Mouse (Mus musculus) frontal cortex, postnatal 10 days (tissue): ENCODE measurements around the gene Ascl3.
A peak's percentile ranks its signal among the peaks of the same experiment; 100 is the strongest.

Source experiments
- DNase-seq, 2 experiments: peaks; one replicate each; pipeline ENCODE4 v3.0.0; 2022; ENCODE audit warnings: low spot score in 2 of 2, mixed read lengths in 1 of 2

Gene Ascl3

DNA sequence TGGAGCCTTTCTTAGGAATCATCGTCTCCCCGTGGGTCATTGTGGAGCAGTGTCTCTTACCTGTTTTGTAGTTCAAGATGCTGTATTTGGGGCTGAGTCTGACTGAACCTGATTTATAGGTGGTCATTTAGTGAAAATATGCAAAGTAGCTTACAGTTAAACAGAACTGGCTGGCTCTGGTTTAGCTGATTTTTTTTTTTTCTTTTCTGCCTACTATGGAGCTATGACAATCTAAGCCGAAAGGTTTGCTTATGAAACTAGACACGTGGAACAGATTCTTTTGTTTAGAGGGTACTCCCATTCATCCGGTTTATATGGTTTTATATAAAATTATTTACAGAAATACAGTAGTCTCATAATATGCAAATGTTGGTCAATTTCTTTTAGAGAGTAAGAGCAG is at the start of gene Ascl3:
Gene Ascl3 (minus strand): TSS at position 101 of the 400 bp plus-strand sequence.
- DNase-seq: no peak

DNA sequence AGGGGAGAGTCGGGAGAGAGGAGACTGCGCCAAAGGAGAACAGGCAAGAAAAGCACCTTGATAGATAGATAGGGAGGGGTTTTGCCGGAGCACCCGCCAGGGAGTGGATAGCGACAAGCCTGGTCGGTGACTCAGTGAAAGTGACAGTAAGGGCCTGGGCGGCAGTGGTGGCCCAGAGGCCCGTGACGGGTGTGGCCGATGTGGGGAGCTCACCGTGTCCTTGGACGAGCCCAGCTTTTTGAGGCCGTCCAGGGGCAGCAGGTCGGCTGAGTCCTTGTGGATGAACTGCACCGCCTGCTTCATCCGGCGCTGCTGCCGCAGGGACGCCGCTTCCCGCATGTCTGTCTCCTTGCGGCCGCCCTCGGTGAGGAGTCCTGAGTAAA is 49.6 kb upstream of the Ascl3 start:
- DNase-seq: peak in 1 of 2 experiments; percentile 19

DNA sequence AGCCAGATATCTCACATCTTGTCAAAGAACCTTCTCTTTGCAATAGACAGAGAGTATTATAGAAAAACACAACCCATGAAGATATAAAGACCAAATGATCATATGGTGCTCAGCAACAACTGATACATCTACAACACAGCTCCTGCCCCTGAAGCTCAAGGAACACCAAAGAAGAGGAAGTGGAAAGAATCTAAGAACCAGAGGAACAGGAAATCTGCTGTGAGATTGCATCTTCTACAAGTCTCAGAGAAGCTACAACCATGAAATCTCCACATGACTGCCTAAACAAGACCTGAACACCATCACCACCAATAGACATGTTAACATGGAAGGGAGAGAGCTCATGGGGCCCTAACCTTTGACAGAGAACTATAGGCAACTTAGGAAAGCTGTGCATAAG is 40.7 kb upstream of the Ascl3 start:
- DNase-seq: no peak

DNA sequence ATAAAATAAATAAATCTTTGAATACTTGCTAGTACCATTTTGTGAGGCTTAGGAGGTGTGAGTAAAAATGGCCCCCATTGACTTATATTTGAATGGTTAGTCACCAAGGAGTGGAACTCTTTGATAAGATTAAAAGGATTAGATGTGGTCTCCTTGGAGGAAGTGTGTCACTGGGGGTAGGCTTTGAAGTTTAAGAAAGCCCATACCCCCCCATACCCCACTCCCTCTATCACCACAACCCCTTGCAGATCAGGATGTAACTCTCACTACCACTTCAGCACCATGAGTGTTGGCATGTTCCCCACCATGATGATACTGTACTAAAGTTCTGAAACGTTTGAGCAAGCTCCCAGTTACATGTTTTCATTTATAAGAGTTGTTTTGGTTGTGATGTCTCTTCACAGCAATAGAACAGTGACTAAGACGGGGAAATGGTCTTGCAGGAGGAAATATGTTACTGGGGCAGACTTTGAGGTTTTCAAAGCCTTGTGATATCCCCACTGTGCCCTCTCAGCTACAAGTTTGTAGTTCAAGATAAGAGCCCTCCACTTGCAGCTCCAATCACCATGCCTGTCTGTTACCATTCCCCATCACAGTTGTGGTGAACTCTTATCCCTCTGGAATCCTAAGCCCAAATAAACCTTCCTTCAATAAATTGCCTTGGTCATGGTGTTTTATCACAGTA is 37.3 kb upstream of the Ascl3 start:
- DNase-seq: no peak

DNA sequence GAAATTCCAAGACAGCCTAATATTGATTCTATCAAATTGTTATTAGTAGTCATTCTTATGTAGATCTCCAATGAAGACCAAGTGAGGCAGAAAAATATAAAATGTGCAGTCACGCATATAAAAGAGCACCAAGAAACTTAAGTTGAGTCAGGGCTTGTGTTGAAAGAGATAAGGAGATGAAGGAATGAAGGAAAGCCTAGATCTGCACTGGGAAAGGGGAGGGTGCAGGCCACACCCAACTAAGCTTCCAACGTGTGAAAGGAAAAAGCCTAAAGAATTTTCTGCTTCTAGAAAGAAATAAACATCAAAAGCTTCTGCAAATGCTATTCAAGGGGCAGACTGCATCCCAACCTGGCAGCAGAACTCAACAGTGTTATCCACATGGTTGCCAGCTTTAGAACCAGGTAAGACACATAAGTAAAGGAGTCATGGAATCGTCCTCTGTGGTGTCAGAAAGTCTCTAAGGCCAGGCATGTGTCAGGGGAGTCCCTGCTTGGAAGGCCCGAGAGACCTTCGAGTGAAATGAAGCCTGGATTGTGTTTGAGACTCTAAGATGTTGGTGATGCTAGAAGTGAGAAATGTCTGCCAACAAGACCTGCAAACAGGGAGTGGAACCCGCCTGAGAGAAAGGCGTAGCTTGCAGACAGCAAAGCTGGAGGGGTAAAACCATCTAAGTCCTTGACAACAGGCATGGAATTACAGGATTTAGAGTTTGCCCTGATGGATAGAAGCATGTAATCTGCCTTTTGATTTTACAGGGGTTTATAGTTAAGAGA is 36.2 kb upstream of the Ascl3 start:
- DNase-seq: no peak

DNA sequence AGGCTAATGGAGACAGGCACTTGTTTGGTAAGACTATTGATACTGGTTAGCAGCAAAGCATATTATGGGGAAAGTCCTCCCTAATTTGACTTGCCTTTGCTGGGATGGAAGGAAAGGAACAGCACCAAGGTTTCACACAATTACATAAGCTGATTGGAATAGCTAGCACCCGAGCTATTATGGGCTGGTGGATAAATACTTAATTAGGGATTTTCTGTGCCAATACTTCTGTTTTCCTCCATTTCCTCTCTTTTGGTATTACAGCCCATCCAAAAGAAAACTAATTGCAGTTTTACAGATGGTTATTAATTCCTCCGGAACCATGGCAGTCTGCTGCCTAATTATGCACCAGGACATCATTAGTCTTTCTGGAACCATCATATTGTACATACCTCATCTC is 32.5 kb upstream of the Ascl3 start:
- DNase-seq: no peak

DNA sequence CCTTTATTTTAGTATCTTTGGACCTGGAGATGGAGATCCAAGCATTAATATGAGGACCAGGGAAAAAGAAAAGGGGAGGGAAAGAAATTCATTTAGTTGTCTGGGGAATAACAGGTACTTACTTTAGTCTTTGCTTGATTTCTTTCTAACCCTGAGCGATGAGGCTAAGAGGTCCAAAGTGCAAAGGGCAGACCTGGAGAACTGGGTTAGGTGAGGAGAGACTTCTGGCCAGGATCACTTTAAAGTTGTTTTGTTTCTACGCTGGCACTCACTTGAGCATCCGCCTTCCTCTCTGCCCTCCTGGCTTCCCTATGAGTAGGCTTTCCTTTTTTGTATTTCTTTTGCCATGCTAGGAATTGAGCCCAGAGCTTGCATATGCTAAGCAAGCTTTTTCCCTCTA is 24.8 kb upstream of the Ascl3 start:
- no peak for DNase-seq

DNA sequence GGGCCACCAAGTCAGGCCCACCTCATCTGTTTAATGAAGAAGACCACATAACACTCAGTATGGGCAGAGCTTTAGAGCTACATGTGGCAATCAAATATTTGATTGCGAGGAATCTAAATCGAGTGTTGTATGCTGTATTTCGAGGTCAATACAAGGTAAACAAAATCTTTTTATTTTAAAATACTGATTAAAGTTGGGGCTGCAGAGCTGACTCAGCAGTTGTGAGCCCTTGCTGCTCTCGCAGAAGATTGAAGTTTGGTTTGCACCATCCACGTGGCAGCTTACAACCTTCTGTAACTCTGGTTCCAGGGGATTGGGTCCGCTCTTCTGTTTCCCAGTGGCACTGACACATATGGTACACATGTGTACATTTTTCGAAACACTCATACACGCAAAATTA is 22.5 kb upstream of the Ascl3 start:
- no peak for DNase-seq

DNA sequence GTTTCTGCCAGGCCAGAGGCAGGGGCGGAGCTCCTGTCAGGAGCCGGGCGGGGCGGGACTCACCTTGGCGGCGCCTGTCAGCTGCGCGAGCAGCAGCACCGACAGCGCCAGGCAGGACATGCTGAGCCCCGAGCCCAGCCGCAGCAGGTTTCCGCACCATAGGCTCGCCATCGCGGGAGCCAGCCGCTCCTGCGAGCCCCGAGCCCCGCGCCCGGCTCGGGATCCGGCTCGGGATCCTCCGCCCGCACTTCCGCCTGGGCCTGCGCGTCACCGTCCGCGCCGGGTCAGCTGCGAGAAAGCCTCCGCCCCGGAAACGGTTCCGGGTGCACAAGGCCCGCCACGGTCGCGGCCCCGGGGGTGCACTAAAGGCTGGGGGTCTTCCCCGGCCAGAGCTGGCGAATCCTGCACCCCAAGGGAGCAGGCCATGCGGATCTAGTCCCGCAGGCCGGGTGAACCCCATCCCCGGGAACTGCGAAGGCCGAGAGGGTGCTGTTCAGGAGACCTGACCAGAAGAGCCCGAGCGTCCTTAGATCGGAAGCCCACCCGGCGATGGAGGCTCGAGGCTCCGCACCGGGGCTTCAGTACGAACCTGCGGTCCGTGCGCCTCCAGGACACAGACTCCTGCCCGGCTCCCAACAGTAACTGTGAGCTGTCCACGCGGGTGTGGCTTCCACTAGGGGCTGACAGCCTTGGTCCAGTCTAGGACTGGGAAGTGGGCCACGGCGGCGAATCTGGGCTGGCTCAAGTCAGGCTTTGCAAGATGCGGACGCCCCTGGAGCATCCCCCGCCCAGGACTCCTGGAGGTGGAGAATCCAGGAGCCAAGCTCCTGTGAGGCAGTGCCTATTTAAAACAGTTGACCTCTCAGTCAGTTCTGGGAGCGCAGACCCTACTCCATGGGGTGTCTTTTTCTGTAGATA is 20.7 kb upstream of the Ascl3 start, which contains the start of gene Tmem9b:
Gene Tmem9b (minus strand): TSS at position 868 of the 918 bp plus-strand sequence.
- DNase-seq: peak; percentile 67 to 82

DNA sequence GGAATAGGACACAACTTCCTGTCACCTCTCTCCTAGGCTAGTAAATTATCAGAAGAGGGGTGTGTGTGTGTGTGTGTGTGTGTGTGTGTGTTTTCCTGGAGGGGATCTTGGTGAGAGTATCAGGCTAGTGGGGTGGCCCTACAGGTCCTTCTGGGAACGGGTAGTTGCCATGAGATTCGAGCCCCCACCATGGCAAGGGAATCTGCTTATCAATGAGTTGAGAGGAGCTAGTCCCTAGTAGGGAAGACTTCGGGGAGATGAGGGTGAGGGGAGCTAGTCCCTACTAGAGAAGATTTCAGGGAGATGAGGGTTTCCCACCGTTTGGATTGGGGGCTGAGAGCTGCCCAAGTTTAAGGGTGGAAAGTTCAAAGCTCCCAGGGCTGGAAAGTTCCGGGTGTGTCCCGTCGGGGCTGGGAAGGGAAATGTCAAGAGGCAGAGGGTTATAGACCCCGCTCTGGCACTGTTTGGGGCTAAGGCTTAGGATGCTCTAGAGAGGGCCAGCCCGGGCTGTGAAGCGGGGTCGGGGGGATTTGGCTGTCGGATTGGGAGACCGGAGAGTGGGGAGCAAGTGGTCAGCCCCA is 20.0 kb upstream of the Ascl3 start:
- no peak for DNase-seq

DNA sequence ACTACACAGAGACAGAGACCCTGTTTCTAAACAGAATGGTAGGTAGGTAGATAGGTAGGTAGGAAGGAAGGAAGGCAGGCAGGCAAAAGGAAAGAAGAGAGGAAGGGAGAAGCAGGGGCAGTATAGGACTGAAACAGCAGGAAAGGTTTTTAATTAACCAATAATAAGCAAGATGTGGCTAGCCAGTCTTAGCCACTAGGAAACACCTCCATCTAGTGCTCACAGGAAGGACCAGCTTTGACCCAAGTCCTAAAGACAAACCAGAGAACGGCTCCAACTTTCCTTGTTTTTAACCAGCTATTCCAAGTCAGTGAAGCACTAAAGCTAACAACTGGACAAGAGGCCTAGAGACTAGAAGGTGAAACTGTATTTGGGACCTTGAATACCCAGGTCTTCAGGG is 16.2 kb upstream of the Ascl3 start:
- no peak for DNase-seq

DNA sequence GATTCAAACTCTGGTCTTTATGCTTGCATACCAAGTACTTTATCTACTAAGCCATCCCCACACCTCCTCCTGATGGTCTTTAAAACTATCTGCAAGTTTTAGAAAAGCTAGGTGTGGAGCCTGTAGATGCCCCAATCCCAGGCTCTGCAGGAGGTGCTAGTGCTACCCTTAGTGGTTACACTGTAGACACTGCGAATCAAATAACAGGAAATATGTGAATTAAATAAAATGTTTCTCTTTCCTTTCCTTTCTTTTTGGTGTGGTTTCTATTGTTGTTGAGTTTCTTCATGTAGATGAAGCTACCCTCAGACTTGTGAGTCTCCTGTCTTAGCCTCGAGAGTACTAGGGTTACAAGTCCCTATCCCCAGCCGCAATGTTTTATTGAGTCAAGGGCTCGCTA is 10.2 kb upstream of the Ascl3 start:
- DNase-seq: no peak

DNA sequence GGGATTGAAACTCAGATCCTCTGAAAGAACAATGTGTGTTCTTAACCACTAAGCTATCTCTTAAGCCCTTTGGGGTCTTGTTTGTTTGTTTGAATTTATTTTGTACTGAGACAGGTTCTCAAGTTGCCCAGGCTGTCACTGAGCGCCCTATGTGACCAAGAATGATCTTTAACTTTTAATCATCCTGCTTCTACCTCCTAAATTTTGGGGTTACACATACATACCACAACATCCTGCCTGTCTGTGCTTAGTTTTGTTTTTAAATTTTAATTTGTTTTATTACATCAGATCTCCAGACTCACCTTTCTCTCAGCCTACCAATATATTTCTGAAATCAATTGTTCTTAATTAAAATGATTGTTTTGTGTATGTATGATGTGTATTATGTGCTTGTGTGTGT is 9.5 kb upstream of the Ascl3 start:
- DNase-seq: no peak

DNA sequence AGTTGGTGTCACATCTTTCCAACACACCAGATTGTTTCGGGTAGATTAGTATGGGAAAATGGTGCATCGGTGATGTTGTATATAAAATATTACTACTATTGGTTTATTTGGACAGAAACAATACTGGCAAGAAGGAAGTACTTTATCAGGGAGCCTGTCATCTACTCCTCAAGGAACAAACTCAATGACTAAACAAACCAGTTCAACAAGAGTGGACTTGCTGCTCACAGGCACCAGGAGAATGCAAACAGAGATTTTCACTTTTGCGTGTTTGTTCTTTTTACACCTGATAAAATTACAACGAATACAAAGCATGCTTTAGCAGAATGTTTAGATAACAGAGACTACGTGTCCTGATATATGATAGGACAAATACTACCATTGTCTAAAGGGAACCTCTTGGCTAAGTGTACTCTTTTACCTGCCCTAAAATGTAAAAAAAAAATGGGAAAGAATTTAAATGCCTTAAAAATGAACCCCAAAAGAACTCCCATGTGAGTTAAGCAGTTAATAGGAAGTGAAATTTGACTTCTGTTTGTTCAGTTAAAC is 8.4 kb upstream of the Ascl3 start:
- DNase-seq: no peak

DNA sequence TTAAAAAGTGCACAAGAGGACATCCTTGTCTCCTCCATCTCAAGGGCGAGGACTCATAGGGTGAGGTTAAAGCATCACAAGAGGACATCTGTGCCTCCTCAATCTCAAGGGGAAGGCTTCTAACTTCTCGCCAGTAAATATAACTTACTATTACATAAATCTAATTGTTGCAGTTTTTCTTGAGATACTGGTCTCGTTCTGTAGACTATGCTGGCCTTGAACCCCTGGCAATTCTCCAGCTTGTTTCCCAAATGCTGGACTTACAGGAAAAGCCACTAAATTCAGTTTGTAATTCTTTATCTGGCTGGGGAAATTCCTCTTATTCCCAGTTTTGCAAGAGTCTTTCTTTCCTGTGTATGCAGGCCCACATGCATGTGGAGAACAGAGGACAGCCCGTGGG is 3.3 kb upstream of the Ascl3 start:
- DNase-seq: no peak

DNA sequence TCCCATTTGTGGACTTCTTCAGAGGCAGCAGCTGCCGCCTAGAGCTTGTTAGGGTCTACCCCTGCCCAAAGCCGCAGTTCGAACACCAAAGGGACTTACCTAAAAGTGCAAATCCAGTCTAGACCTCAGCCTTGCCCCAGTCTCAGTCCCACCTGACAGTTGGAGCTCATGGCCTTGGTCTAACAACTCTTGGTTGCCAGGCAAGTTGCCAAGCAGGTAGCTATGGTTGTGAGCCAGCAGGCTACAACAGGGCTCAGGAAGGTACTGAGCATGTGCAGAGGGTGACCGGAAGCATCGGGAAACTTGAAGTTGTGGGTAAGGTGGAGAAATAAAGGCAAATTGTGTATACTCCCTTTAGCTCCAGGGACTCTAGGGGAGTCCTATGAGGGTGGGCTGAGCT is 7.8 kb downstream of the Ascl3 start, which contains the start of gene BC051019:
Gene BC051019 (minus strand): TSS at position 154 of the 400 bp plus-strand sequence.
- no peak for DNase-seq

DNA sequence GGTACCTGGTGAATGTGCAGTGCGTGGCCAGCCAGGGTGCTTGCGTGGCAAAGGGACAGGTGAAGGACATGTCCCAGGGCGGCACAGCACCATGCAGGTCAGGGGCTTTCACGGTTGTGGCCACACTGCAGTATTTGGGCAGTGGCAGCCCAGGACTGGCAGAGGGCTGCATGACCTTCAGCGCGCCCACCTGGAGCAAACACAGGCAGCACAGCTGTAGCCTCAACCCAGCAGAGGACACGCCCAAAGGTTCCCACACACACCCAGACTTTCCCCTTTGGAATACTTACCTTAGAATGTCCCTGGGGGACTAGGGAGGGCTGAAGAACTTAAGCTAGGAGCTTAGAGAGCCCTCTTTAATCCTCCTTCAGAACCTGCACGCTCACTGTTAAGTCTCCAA is 8.4 kb downstream of the Ascl3 start:
- DNase-seq: no peak

DNA sequence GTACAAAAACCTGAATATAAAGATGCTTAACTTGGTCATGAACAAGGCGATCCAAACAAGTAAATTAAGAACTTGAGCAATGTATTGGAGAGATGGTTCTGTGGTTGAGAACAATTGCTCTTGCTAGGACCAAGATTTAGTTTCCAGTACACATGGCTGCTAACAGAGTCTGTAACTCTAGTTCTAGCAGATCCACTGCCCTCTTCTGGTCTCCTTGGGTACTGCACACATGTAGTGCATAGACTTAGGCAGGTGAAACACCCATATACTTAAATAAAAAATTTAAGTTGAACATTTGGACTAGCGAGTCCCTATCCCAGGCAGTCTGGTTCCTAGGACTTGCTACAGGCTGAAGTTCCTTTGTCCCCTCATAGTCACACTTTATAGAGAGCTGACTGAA is 8.9 kb downstream of the Ascl3 start:
- DNase-seq: no peak

DNA sequence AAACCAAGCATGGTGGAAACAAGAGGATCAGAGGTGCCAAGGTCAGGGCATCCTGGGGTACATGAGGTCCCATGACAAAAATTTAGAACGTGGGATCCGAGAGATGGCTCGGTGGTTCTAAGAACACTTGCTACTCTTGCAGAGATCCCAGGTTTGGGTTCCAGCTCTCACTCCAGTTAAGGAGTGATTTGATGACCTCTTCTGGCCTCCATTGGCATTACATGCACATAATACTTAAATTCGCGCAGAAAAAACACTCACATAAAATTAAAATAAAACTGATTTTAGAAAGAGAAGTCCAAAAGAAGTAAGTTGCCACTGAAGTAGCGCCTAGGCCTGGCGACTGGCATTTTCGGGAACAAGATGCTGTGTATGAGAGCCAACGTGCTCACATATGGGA is 12.2 kb downstream of the Ascl3 start:
- no peak for DNase-seq

DNA sequence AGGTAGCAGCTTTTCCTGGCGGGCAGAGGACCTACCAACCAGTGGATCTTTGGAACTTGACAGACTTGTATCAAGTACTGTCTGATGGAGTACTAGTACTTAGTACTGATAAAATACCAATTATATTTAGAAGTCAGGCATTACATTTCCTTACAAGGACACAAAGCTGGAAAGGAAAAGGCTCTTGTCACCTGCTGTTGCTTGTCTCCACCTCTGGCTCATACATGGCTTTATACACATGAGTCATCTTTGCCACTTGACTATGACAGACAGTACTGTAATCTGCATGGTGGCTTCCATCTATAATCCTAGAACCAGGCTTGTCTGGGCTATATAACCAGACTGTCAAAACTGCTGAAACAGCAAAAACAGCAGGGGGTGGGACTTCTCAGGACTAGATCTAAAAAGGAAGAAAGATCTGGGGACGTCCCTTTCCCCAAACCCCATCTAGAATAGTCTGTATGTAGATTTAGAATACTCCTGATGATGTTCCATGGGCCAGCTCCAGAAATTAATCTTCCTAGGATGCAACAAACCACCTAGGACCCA is 18.0 kb downstream of the Ascl3 start:
- DNase-seq: no peak

DNA sequence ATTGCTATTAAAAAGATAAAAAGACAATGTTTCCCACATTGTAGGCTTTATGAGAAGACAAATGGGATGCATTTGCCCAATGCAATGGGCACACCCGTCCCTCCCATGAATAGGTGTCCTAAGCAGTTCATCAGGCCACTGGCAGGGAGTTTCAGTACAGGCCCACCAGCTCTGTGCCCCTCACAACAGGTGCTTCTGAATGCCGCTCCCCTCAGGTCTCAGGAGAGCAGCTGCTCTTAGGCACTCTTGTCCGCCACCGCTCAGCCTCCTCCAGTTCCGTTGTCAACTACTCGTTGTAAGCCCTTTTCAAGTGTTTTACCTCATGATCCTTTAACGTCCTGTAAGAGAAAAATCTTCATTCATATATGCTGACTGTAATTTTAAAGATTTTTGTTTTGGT is 19.3 kb downstream of the Ascl3 start:
- DNase-seq: no peak
